Mouse (Mus musculus): ENCODE results near the gene Vmn2r50.
"Not testable (repeated sequence)": the region's sequence is repeated elsewhere in the genome, so short reads cannot be mapped to it uniquely, and the experiment has no call there.

Gene Vmn2r50

DNA sequence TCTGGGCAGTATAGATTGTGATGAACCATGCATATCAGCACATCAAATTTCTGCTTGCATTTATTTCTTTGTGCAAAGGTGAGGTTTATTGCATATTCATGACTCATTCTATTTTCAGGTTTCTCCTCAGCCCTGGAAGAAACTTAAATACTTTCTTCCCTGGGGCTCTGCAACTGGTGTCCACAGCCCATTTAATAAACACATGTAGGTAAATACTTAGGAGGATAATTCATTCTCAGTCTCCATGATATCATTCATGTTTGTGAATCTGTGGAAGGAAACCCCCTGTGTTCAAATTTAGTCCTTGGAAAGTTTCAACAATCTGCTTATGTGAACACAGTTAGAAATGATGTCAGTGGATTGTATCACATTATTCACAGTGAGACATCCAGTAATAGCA lies at the start of gene Vmn2r50:
TSS of gene Vmn2r50 (minus strand) at position 101 of the 400 bp plus-strand sequence.
- DNase-seq (ENCODE audit: inconsistent age in 2 of 2, low spot score in 1 of 2) = not testable (repeated sequence)

GRCm38 (mm10) chr7:9992157-9992556 lies 60.9 kb downstream of the Vmn2r50 start, which contains the start of gene Vmn2r49:
TSS of gene Vmn2r49 (minus strand) at chr7:9992257.
- not testable (repeated sequence) for DNase-seq (ENCODE audit: inconsistent age in 2 of 2, low spot score in 1 of 2)

Measured in adrenal gland, adult (tissue).